Mouse (Mus musculus) small intestine, adult 2 months (tissue): ENCODE measurements around the gene Slc35e2.

Source experiments
- CTCF ChIP-seq: fragments of 200-500 bp; IDR thresholded peaks from 2 replicates; pipeline ENCODE4 v1.5.1; 2012; ENCODE audit warnings: low read depth, mild to moderate bottlenecking, control low read depth, inconsistent platforms, low read length, moderate library complexity, mixed read lengths; ENCODE audit not compliant: insufficient replicate concordance, insufficient read length; ENCODE audit errors: extremely low read depth
- POLR2A ChIP-seq: fragments of 200-500 bp; IDR thresholded peaks from 2 replicates; pipeline ENCODE4 v1.6.1; 2012; ENCODE audit warnings: low read depth, mild to moderate bottlenecking, control low read depth, inconsistent platforms, low read length, moderate library complexity

GRCm38 (mm10) chr4:155582279-155582905 is 18.8 kb upstream of the Slc35e2 start:
- TF ChIP-seq POLR2A (no peak), CTCF (0 out of 2 replicates have a peak, but pooled peaks have one; percentile 17)
